Mouse (Mus musculus) retina, postnatal 1 day (tissue): ENCODE results near the gene Rbfox2.

ENCODE experiments used
- DNase-seq: peaks from one replicate; pipeline ENCODE4 v3.0.0-alpha.2; 2012

Rbfox2 gene

GRCm38 (mm10) chr15:77225858-77226257 lies 80.9 kb downstream of the Rbfox2 start:
- peak; percentile 30 for DNase-seq

GRCm38 (mm10) chr15:77225274-77225673 lies 81.5 kb downstream of the Rbfox2 start:
- DNase-seq, result peak; percentile 62

- DNase-seq, result no peak
Measured at GRCm38 (mm10) chr15:77220833-77221232, 86.0 kb downstream of the Rbfox2 start.

GRCm38 (mm10) chr15:77220137-77220536 lies 86.7 kb downstream of the Rbfox2 start:
- DNase-seq, result no peak

DNA sequence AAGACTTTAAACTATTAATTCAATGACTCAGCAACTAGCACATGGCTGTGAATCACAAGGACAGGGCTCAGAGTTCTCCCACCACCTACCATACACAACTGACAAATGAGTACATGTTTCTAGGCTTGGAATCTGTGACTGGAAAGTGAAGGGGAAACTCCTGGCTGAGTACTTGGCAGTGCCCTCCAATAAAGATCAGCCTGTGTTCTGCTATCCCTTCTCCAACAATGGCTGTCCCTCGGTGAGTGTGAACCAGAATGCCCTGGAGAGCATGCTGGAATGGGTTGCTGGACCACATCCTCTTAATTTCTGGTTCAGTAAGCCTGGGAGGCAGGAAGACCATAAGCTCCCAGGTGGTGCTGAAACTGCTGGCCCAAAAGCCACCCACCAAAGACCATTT lies 87.2 kb downstream of the Rbfox2 start:
- DNase-seq, result no peak

GRCm38 (mm10) chr15:77218007-77218406 lies 88.8 kb downstream of the Rbfox2 start:
- DNase-seq, result no peak

GRCm38 (mm10) chr15:77217523-77217922 lies 89.3 kb downstream of the Rbfox2 start:
- DNase-seq, result no peak

DNA sequence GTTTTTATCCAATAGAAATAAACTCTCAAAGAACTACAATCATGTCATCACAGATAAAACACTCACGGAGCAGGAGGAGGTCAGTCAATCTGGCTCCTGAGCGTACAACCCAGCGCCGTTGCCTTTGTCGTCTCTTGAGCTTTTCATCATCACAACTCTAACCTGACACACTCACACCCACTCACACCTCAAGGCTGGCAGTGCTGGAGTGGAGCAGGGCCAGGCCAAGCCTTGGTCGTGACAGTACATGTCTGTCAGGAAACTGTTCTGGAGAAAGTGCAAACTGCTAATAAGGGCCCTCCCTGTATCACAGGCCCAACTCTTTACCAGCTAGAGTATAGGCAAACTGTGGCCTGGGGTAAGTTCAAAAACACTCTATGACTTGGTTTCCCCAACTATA lies 90.1 kb downstream of the Rbfox2 start:
- no peak for DNase-seq

DNA sequence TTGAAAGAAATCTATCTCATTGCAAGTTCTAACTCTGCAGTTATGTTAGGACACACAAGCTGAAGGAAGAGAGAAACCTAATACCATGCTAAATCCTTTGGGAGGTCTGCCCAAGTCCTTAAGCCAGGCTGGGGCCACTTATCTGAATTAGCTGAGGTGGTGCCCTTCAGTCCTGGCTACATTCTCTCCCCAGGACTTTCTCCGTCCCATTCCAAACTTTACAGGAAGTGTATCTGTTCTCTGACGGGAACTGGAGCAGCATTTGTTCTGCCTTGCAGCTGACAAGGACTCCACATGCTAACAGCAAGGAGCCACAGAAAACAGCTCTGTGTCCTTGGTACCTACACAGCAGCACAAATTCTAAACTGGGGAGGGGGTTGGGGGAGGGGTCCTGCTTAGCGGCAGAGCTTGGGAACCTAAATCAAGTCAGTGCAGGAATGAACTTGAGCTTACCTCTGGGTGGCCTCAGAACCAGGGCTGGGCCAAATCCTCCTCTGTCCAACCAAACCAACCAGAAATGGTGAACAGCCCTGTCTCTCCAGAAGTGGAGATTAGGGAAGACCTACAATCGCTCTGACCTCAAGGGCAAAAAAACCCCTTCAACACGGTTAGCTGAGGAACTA lies 91.5 kb downstream of the Rbfox2 start:
- DNase-seq, result no peak

DNA sequence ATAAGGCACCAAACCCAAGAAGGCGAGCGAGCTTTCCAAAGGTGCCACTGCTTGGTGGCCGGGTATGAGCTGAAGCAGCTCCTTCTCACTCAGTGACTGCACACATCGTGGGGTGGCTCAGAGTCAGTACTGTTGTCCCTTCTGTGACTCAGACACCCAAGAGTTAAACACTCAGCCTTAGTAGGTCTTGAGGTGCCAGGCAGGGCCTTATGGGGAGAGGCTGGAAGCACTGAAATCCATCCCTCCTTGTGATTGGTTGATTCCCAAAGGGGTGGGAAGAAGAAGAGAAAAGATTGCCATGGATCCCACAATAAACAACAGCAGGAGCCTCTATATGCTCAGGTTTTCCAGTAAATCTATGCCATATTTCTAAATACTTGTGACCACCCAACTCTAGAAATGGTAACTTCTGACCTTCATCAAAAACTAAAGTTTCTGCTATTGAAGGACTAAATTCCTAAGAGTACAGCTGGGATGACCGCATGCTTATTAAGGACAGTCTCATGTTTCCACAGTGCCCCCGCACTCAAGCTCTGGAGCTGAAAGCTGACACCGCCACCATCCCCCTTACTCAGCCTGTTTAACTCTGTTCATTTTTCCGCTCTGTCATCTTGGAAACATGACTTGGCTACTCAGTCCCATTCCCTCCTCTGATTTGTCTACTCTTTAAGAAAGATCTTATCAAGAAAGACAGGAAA lies 92.2 kb downstream of the Rbfox2 start:
- peak; percentile 39 for DNase-seq

- DNase-seq, result no peak
Measured at GRCm38 (mm10) chr15:77213829-77214228, 93.0 kb downstream of the Rbfox2 start.

- no peak for DNase-seq
Measured at GRCm38 (mm10) chr15:77212818-77213217, 94.0 kb downstream of the Rbfox2 start.

GRCm38 (mm10) chr15:77212217-77212757 lies 94.5 kb downstream of the Rbfox2 start:
- DNase-seq, result no peak

DNA sequence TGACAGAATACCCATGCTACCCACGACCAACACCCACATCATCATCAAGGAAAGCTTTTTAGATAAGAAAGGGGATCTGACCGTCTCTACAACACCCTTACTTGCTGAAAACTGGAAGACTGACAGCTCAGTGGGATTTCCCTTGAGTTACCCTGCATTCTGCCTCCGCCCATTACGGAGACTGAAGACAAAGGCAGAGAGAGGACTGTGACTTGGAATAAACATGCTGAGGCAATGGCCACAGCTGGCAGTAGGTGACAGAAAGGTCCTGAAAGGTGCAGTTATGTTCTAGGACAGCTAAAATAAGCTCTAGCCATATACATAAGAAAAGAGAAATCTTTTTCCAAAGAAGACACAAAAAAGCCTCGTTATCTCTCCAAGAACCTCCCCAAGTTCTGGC lies 99.8 kb downstream of the Rbfox2 start:
- DNase-seq, result no peak

DNA sequence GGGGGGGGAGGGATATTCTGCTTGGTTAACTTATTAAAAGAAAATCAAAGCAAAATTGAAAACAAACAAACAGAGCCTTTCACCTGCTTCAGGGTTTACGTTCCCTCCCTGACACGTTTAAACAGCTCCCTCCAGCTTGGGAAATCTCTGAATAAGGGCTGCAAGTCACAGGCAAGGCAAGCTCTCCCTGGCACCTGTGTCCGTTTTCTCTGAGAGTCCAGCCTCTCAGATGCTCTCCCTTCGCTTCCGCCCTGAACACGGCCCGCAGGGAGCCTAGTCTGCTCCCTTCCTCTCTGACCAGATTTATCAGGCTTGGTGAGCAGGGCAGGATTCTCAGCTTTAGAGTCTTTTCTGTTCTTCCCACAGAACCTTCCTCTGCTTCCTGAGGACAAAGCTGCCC lies 101.9 kb downstream of the Rbfox2 start:
- no peak for DNase-seq

DNA sequence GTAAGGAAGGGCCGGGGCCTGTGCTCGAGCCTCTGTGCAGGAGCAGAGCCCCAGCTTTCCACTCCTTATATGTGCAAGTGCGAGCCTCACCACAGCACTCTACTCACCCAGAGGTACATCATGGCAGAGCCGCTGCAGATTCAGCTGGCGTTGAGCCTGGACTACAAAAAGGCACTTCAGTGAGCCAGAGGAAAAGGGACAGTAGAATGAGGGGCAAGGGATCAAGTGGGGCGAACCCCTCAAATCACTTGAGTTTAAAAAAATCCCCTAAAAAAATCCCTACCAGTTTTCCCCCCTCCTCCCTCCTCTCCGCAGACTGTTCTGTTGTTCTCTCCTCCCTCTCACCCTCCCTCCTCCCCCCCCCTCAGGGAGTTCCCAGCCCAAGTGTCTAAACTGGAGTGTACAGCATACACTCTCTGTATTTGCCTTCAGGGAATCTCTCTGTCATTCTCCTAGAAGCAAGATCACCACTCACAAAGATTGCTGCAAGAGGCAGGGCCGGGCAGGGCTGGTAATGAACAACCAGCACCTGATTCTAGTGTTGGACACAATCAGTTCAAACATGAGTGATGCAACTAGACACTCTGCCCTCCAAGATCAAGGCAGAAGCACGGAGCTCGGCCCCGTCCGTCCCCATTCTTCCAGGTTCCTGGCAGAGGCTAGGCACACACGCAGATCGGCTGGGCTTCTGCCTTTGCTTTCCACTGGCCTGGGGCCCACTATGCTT lies 103.4 kb downstream of the Rbfox2 start:
- DNase-seq, result peak; percentile 68

DNA sequence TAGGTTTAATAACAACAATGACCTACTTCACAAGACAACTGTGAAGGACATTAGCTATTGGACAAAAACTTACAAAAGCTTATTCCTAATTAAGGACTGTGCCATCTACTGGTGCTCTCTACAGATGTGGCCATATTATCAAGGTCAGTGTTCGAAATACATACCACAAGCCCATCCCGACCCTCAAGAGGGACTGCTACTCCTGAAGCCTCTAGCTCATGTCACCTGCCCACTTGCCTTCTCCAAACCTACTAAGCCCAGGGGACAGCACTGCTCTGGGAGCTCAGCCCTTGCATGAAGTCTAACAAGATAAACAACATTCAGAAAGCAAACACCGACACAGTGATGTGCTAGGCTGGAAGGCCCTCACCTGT lies 103.9 kb downstream of the Rbfox2 start:
- no peak for DNase-seq

GRCm38 (mm10) chr15:77202223-77202622 lies 104.6 kb downstream of the Rbfox2 start:
- peak; percentile 66 for DNase-seq

DNA sequence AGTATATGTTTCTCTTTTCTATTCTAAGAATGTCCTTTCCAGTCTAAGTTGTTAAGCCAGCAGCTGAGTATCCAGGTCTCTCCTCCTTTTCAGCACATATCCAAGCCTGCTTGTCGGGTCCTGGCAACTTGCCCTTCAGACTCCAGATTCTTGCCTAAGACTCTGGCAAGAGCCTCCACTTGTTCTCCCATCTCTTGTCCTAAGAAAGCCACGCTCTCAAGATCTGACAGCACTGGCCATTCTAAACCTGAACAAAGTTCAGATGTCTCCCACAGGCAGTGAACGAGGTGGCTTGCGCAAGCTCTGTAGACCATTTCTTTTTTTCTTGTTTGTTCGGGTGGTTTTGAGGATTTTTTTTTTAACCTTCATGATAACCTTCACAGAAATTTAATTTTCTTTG lies 110.0 kb downstream of the Rbfox2 start:
- no peak for DNase-seq

DNA sequence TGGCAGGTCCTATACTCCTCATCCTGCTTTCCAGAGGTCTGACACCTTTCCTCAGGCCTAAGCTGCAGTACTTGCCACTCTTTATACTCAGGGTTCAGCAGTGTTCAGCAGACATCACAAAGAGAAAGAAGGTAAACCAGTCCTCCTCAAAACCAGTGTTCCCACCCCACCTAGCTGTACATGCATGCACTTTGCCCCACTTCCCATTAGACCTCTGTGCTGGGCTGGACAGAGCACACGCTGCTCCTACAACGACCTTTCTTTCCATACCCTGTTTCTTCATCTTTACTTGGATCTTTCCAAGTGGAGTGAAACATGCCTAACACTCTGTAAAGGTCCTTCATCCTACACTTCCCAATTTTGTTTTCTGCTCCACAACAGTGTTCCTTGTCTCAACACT lies 110.8 kb downstream of the Rbfox2 start:
- no peak for DNase-seq

- no peak for DNase-seq
Measured at GRCm38 (mm10) chr15:77192154-77192935, 114.5 kb downstream of the Rbfox2 start.

GRCm38 (mm10) chr15:77186096-77186495 lies 120.7 kb downstream of the Rbfox2 start:
- no peak for DNase-seq

- DNase-seq, result peak; percentile 40
Measured at GRCm38 (mm10) chr15:77185614-77186013, 121.2 kb downstream of the Rbfox2 start.
